Comparison of ENCODE assay signal across 8 mouse cellular contexts in the genomic region with DNA sequence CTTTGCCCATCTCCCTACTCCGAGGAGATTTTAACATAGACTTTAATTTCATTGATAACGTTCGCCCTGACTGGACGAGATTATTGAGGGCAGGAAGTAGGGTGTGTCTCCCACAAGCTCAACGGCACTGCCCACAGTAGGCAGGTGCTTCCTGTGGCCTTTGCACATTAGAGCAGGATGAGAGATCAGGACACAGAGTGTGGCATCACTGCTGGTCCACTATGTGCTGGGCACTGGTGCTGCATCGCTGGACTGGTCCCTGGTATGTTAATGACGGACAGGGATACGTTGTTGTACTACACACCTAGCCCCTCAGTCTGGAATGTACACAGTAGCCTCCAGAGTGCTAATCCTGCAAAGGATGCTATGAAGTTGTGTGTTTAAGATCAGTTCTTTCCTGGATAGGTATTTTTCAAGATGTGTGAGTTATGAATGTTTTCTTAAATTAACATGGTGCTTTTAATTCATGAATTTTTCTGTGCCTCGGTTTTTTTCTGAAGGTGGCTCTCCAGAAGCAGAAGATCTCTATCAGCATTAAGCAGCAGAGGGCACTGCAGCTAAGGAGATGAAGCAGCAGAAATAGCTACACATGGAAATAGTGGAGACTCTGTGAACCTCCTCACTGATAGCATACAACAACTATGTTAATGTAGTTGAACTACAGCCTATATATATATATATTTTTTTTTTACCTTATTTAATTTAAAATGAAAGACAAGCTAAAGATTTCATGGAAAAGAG.
DNase-seq lines count a peak whose midpoint lies in the region; ATAC-seq and TF ChIP-seq lines count a peak whose summit lies in the region.

No protein-coding gene starts in this region.

- 0 out of 2 replicates have a peak, but pooled peaks cover 6% of the 10 kb centered on the region for H3K9me3 ChIP-seq in megakaryocyte, embryonic 14.5 days

- peaks cover 9% of the 10 kb centered on the region for H3K4me1 ChIP-seq in megakaryocyte, embryonic 14.5 days

- peak; percentile 71 for DNase-seq in gastrocnemius, adult 18-20 months (ENCODE audit: low spot score)
- DNase-seq in gastrocnemius, postnatal 25 days = no peak
- DNase-seq in brain, embryonic 14.5 days (ENCODE audit: low read depth) = peak; percentile 89
- peak; percentile 63 to 68 for DNase-seq in heart, postnatal 36 days
- peak; percentile 44 to 80 for DNase-seq in layer of hippocampus, postnatal 14 days (ENCODE audit: low spot score in 2 of 2)
- peak; percentile 66 for DNase-seq in right cerebral cortex, postnatal 14 days

- TF ChIP-seq CTCF in brain, embryonic 14.5 days (IDR thresholded peaks at IDR 0.05; ENCODE audit: borderline replicate concordance, extremely low read depth, insufficient read depth, insufficient read length) = peak; percentile 71; the same call in 1 of the 2 replicates

- no peak for TF ChIP-seq POLR2A in brain, embryonic 14.5 days (IDR thresholded peaks at IDR 0.05; ENCODE audit: borderline replicate concordance, extremely low read depth, insufficient read depth, insufficient read length, poor library complexity, severe bottlenecking)

- ATAC-seq in erythroblast, adult 5-6 weeks (replicated peaks; ENCODE audit: low FRiP score, poor library complexity, severe bottlenecking) = peak; percentile 90

- no peaks in the 10 kb centered on the region for H3K27me3 ChIP-seq in megakaryocyte, embryonic 14.5 days (replicated peaks)

- H3K4me3 ChIP-seq in megakaryocyte, embryonic 14.5 days (replicated peaks) = peak overlapping the region; percentile 71

- H3K36me3 ChIP-seq in megakaryocyte, embryonic 14.5 days (replicated peaks; ENCODE audit: low read length) = no peaks in the 10 kb centered on the region

- intact Hi-C loops in heart, postnatal 36 days (cut with DNase I) = loop anchor here (1.0 kb wide), 2 partner anchors 222 to 269 kb away; partner anchors contain the start of gene Rftn1
